Mouse (Mus musculus) liver, adult 2 months (tissue): ENCODE measurements around the gene Slc35e4. TPM values are rescaled to one million over a fixed set of nuclear protein-coding genes. Genes with fewer than 3 reads are reported as not detected.
A peak's percentile ranks its signal among the peaks of the same experiment; 100 is the strongest.

ENCODE experiments used
- DNase-seq: peaks from one replicate; pipeline ENCODE4 v3.0.0-alpha.2; 2011; ENCODE audit warnings: low read depth, low spot score; ENCODE audit errors: extremely low read depth
- H3K27ac ChIP-seq: fragments of 200-500 bp; replicated peaks from 2 replicates; pipeline ENCODE4 v1.5.1; 2012; ENCODE audit warnings: low read depth, mild to moderate bottlenecking, control low read depth, inconsistent platforms, low read length; ENCODE audit not compliant: insufficient read depth
- H3K27me3 ChIP-seq: fragments of 200-500 bp; 2 replicates; pipeline ENCODE4 v1.6.1; 2012; ENCODE audit warnings: mild to moderate bottlenecking, moderate library complexity, low read length, inconsistent platforms; ENCODE audit not compliant: control insufficient read depth, insufficient read depth
- H3K36me3 ChIP-seq: fragments of 200-500 bp; 2 replicates; pipeline ENCODE4 v1.6.1; 2012; ENCODE audit warnings: low read length, inconsistent platforms; ENCODE audit not compliant: control insufficient read depth, insufficient read depth
- H3K4me1 ChIP-seq: fragments of 200-500 bp; 2 replicates; pipeline ENCODE4 v1.6.1; 2011; ENCODE audit warnings: low read length; ENCODE audit not compliant: control insufficient read depth, insufficient read depth
- H3K4me3 ChIP-seq: fragments of 200-500 bp; 2 replicates; pipeline ENCODE4 v1.5.1; 2011; ENCODE audit warnings: low read depth, mild to moderate bottlenecking, control low read depth, low read length, moderate library complexity; ENCODE audit not compliant: insufficient read depth
- H3K79me2 ChIP-seq: fragments of 200-500 bp; 2 replicates; pipeline ENCODE4 v1.6.1; 2012; ENCODE audit warnings: inconsistent platforms, mild to moderate bottlenecking, low read length, moderate library complexity; ENCODE audit not compliant: control insufficient read depth, insufficient read depth
- H3K9ac ChIP-seq: fragments of 200-500 bp; 2 replicates; pipeline ENCODE4 v1.6.1; 2012; ENCODE audit warnings: low read depth, mild to moderate bottlenecking, control low read depth, inconsistent platforms, low read length
- CTCF ChIP-seq: fragments of 200-500 bp; IDR thresholded peaks from 2 replicates; pipeline ENCODE4 v1.5.1; 2011; ENCODE audit warnings: low read depth, low read length, control low read depth
- POLR2A ChIP-seq: fragments of 200-500 bp; IDR thresholded peaks from 2 replicates; pipeline ENCODE4 v1.6.1; 2011; ENCODE audit warnings: low read length, control low read depth; ENCODE audit not compliant: insufficient read depth; ENCODE audit errors: extremely low read depth
- WGBS: fragments of 180-500 bp; shearing (Covaris S2); methylation state at CpG from one replicate; pipeline ENCODE4 v1.1.7; 2018; 5-methylcytosine and 5-hydroxymethylcytosine counted together
- polyA plus RNA-seq: library from polyadenylated mRNA; depleted of rRNA; stranded (reverse); fragments of >200 nt; gene quantifications from 2 replicates; pipeline ENCODE4 v1.2.3, GENCODE M21; 2012
- total RNA-seq: library from RNA; depleted of rRNA; stranded (reverse); fragments of >200 nt; gene quantifications from 2 replicates; pipeline ENCODE4 v1.2.3, GENCODE M21; 2014

Gene Slc35e4
- total and polyA plus RNA-seq, 2 experiments = 0.18 to 0.46 TPM

DNA sequence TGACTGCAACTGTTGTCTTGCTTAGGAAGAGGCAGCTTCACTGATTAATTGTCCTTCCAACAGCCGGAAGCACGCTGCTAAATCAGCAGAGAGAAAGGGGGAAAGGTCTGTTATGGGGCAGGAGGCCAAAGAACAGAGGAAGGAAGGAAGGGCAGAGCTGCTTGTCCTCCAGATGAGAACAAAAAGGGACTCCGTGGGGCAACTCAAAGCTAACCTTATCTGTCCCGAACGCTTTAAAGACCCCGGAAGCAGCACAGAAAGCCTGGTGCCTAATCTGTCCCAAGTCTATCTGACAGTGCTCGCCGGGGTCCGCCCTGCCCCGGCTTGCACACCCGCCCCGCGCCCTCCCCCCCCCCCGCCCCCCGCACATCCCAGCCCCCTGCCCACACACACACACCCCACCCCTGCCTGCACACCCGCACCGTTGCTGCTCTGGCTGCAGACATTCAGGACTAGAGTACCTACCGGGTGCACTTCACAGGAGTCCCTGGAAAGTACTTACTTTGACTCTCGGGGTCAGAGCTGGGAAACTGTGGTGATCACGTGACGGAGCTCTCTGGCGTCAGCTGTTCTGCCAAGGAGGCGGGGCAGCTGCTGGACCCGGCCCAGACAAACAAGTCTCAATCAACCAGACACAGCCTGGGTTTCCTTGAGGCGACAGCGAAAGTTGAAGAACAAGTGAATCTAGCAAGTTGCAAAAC is 17.2 kb upstream of the Slc35e4 start, which contains the start of gene Tcn2:
Tcn2 (minus strand) TSS at position 649 of the 701 bp plus-strand sequence.
- Histone ChIP-seq H3K36me3 (peaks cover 4% of the 10 kb centered on the region), H3K27ac (peak within 1 kb of the TSS; percentile 20; the same call in 1 of the 2 replicates), H3K9ac (peak within 1 kb of the TSS; percentile 45), H3K4me3 (peak within 1 kb of the TSS; percentile 57), H3K79me2 (no peaks in the 10 kb centered on the region), H3K27me3 (no peaks in the 10 kb centered on the region), H3K4me1 (peaks cover 3% of the 10 kb centered on the region; the same call in 1 of the 2 replicates)
- peak; percentile 87 for DNase-seq
- TF ChIP-seq POLR2A = 0 out of 2 replicates have a peak, but pooled peaks have one; percentile 10
- TF ChIP-seq CTCF = no peak
- WGBS = 1% methylated on average over 26 of the region's 26 CpGs

DNA sequence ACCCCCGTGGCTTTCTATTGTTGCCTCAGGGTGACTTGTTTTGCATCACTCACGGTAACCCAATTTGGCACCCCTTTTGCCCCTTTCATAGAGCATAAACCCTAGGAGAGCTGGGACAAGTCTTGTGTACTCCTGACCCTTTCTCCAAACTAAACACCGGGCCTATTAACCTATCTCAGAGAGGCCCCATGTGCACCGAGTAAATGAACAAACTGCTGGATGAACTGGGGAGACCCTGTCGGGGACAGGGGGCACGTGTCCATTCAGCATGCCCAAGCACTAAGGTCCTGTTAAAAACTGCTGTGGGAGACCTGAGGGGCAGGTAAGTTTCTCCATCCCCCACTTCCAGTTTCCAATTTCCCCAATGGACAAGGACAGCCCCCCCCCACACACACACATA is 16.5 kb upstream of the Slc35e4 start:
- TF ChIP-seq POLR2A (no peak), CTCF (no peak)
- Histone ChIP-seq H3K79me2 (no peaks in the 10 kb centered on the region), H3K27me3 (no peaks in the 10 kb centered on the region), H3K27ac (peak overlapping the region; percentile 20; the same call in 1 of the 2 replicates), H3K9ac (peak overlapping the region; percentile 45), H3K4me3 (peak overlapping the region; percentile 57), H3K4me1 (peaks cover 3% of the 10 kb centered on the region; the same call in 1 of the 2 replicates), H3K36me3 (peaks cover 9% of the 10 kb centered on the region)
- WGBS = 35% methylated on average over 6 of the region's 6 CpGs
- no peak for DNase-seq

DNA sequence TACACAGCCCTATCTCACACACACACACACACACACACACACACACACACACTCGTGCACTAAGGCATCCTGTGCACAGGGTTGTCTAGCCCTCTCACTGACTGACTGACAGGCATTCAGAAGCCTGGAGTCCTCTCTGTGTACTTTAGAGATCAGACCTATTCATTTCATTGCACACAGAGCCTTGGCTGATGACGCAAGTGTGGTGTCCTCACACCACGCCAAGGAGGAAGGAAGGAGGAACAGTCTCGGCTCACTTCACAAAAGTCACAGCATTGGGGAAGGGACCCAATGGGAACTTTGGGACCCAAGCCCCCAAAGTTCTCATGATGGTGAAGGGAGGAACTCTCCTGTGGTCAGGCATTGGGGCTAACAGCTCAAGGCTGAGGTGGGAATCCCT is 15.6 kb upstream of the Slc35e4 start:
- no peak overlapping the region for H3K27ac ChIP-seq
- H3K4me1 ChIP-seq = peaks cover 3% of the 10 kb centered on the region; the same call in 1 of the 2 replicates
- H3K4me3 ChIP-seq = peak overlapping the region; percentile 57
- H3K36me3 ChIP-seq = peaks cover 12% of the 10 kb centered on the region
- 66% methylated on average over 4 of the region's 4 CpGs for WGBS
- no peak for DNase-seq
- H3K9ac ChIP-seq = no peak overlapping the region
- H3K79me2 ChIP-seq = no peaks in the 10 kb centered on the region
- H3K27me3 ChIP-seq = no peaks in the 10 kb centered on the region
- TF ChIP-seq CTCF (no peak), POLR2A (no peak)

DNA sequence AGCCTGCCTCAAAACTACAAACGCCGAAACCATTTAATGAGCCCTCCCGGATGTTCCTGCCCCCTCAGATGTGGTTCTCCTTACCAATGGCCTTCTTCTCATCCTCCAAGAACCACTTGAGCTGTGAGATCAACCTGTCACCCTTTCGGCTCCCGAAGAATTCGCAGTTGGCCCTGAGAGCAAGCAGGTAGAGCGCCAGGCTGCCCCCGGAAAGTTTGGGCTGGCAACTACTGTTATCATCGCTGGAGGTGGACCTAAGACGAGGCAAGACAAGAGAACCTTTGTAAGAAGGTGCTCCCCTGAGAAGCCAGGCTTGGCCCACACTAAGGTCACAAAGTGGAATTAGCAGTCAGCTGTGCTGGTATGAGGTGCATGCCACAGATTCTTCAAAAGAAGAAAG is 11.5 kb upstream of the Slc35e4 start:
- Histone ChIP-seq H3K36me3 (peaks cover 21% of the 10 kb centered on the region), H3K4me3 (no peak overlapping the region), H3K27ac (no peak overlapping the region), H3K79me2 (no peaks in the 10 kb centered on the region), H3K9ac (no peak overlapping the region), H3K4me1 (no peaks in the 10 kb centered on the region; the same call in 1 of the 2 replicates), H3K27me3 (no peaks in the 10 kb centered on the region)
- WGBS = 95% methylated on average over 10 of the region's 10 CpGs
- no peak for DNase-seq
- TF ChIP-seq POLR2A (no peak), CTCF (no peak)

DNA sequence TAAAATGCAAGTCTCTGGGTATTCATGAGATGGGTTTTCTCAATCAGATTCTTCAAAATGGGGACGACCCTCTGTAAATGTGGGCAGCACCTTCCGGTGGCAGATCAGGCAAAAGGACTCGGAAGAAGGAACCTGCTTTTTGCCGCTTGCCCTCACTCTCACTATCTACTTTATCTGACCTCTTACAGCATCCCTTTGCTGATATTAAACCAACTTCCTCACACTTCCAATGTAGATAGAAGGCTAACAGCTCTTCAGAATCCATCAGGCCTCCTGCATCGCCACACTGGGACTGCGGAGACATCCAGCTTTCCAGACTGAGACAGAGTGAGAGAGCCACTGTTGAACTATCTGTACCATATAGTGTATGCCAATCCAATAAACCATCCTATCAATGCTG is 8.3 kb upstream of the Slc35e4 start:
- Histone ChIP-seq H3K4me3 (no peak overlapping the region), H3K4me1 (no peaks in the 10 kb centered on the region), H3K79me2 (no peaks in the 10 kb centered on the region), H3K9ac (no peak overlapping the region), H3K27me3 (no peaks in the 10 kb centered on the region), H3K27ac (no peak overlapping the region), H3K36me3 (peaks cover 24% of the 10 kb centered on the region)
- no peak for TF ChIP-seq CTCF
- no peak for TF ChIP-seq POLR2A
- WGBS = 97% methylated on average over 6 of the region's 6 CpGs
- DNase-seq = no peak

DNA sequence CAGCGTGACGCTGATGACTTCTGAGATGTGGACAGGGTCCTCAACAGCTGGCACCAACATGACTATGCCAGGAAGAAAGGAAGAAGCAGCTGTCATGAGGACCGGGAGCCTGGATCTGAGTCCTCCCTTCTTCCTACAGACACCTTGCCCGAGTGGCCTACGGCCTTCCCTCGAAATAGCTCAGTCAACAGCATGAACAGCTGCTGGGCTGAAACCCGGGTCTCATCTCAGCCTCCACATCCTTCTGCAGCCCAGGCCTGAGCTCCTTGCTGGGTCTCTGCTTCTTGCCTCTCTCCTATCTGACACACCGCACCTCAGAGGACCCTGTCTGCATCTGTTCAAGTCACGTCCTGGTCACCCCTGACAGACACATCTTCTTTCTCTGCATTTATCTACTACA is 7.7 kb upstream of the Slc35e4 start:
- no peak overlapping the region for H3K4me3 ChIP-seq
- H3K9ac ChIP-seq = no peak overlapping the region
- no peak for DNase-seq
- TF ChIP-seq CTCF (no peak), POLR2A (no peak)
- H3K36me3 ChIP-seq = peaks cover 24% of the 10 kb centered on the region
- WGBS = 96% methylated on average over 9 of the region's 9 CpGs
- no peaks in the 10 kb centered on the region for H3K27me3 ChIP-seq
- no peak overlapping the region for H3K27ac ChIP-seq
- no peaks in the 10 kb centered on the region for H3K4me1 ChIP-seq
- no peaks in the 10 kb centered on the region for H3K79me2 ChIP-seq
